Mouse (Mus musculus) layer of hippocampus, adult 6 months (tissue): ENCODE results near the gene Aspscr1. TPM values are rescaled to one million over a fixed set of nuclear protein-coding genes. Genes with fewer than 3 reads are reported as not detected.

Experiments
- long read RNA-seq, 2 experiments: library from polyadenylated mRNA; unstranded; transcript quantifications; one replicate each; pipeline ENCODE4 v2.0.0; 2019 to 2020
- microRNA-seq: library from miRNA; unstranded; fragments of <30 nt; microRNA quantifications from one replicate; pipeline ENCODE4 v1.2.0, GENCODE M21; 2020
- polyA plus RNA-seq: library from polyadenylated mRNA; unstranded; fragments of <200 nt; fragmentation: Nextera tagmentation; gene quantifications from 2 replicates; pipeline ENCODE4 v1.2.3, GENCODE M21; 2021

The Aspscr1 gene
- 44.3 and 52.2 TPM in 2 replicates for polyA plus RNA-seq
- long read RNA-seq, experiment 1, transcript Aspscr1-201 (16 exons, 1,820 nt) = major isoform, 73 of 100 reads
- long read RNA-seq, experiment 1, transcript Aspscr1-203 (15 exons, 1,690 nt) = minor isoform, 5 of 100 reads
- long read RNA-seq, experiment 1, partial matches to known transcripts = 6 of 100 reads
- long read RNA-seq, experiment 1, other reads (novel, unspliced or antisense) = 16 of 100 reads
- long read RNA-seq, experiment 2, transcript Aspscr1-203 (15 exons, 1,690 nt) = minor isoform, 28 of 377 reads
- long read RNA-seq, experiment 2, transcript Aspscr1-201 (16 exons, 1,820 nt) = major isoform, 286 of 377 reads
- long read RNA-seq, experiment 2, partial matches to known transcripts = 10 of 377 reads
- long read RNA-seq, experiment 2, other reads (novel, unspliced or antisense) = 53 of 377 reads

GRCm38 (mm10) chr11:120672687-120673593 is at the start of gene Aspscr1:
Aspscr1 (plus strand) TSS chr11:120672973.

GRCm38 (mm10) chr11:120625152-120625775 is 47.5 kb upstream of the Aspscr1 start, which contains the start of gene Sirt7:
Sirt7 (minus strand) TSS chr11:120625240.

GRCm38 (mm10) chr11:120633520-120634343 is 39.0 kb upstream of the Aspscr1 start, which contains the start of gene Mafg:
Mafg (minus strand) TSS chr11:120633600.

GRCm38 (mm10) chr11:120643601-120643987 is 29.2 kb upstream of the Aspscr1 start, which contains the start of gene Pycr1:
Pycr1 (minus strand) TSS chr11:120643769.

GRCm38 (mm10) chr11:120648001-120648476 is 24.7 kb upstream of the Aspscr1 start, which contains the start of gene Myadml2:
Myadml2 (minus strand) TSS chr11:120648158.

GRCm38 (mm10) chr11:120661076-120661460 is 11.7 kb upstream of the Aspscr1 start, which contains the start of gene Notum:
Notum (minus strand) TSS chr11:120661175.

GRCm38 (mm10) chr11:120713580-120714518 is 41.1 kb downstream of the Aspscr1 start, which contains the start of the genes Cenpx and Lrrc45:
Cenpx (minus strand) TSS chr11:120713738.
Lrrc45 (plus strand) TSS chr11:120713925.

GRCm38 (mm10) chr11:120721124-120722066 is 48.6 kb downstream of the Aspscr1 start, which contains the start of gene Rac3:
Rac3 (plus strand) TSS chr11:120721470.

GRCm38 (mm10) chr11:120727169-120727527 is 54.4 kb downstream of the Aspscr1 start, which contains the start of gene Dcxr:
Dcxr (minus strand) TSS chr11:120727281.

GRCm38 (mm10) chr11:120731858-120732680 is 59.3 kb downstream of the Aspscr1 start, which contains the start of gene Cbr2:
Cbr2 (minus strand) TSS chr11:120732114.

Small RNA genes within 50 kb of the gene (microRNA-seq; reads per million reads assigned to microRNA genes)
- gene Mir6936 = 7.5 reads per million, percentile 26 among the genes with 10 or more reads in this experiment

Other genes starting within 250 kb of the Aspscr1 start
- 5.8 and 6.1 TPM in 2 replicates for gene Nploc4, start 235.3 kb upstream of the Aspscr1 start, polyA plus RNA-seq
- gene Tspan10, start 230.3 kb upstream of the Aspscr1 start, polyA plus RNA-seq = 0.21 TPM in 1 of 2 replicates, not detected in the other
- gene Pde6g, start 219.5 kb upstream of the Aspscr1 start, polyA plus RNA-seq = 0.58 and 1.0 TPM in 2 replicates
- gene Oxld1, start 214.9 kb upstream of the Aspscr1 start, polyA plus RNA-seq = 31.7 and 34.6 TPM in 2 replicates
- gene Ccdc137, start 214.9 kb upstream of the Aspscr1 start, polyA plus RNA-seq = 29.5 and 39.5 TPM in 2 replicates
- 87.8 and 95.3 TPM in 2 replicates for gene Arl16, start 205.4 kb upstream of the Aspscr1 start, polyA plus RNA-seq
- 104 and 110 TPM in 2 replicates for gene Mrpl12, start 188.4 kb upstream of the Aspscr1 start, polyA plus RNA-seq
- gene Slc25a10, start 181.1 kb upstream of the Aspscr1 start, polyA plus RNA-seq = 13.3 and 13.5 TPM in 2 replicates
- 0.06 TPM in 1 of 2 replicates, not detected in the other for gene Gcgr, start 142.3 kb upstream of the Aspscr1 start, polyA plus RNA-seq
- gene Mcrip1, start 123.2 kb upstream of the Aspscr1 start, polyA plus RNA-seq = 224 and 238 TPM in 2 replicates
- not detected in 2 replicates for gene Ppp1r27, start 121.8 kb upstream of the Aspscr1 start, polyA plus RNA-seq
- 126 and 135 TPM in 2 replicates for gene P4hb, start 99.7 kb upstream of the Aspscr1 start, polyA plus RNA-seq
- 199 and 207 TPM in 2 replicates for gene Arhgdia, start 91.3 kb upstream of the Aspscr1 start, polyA plus RNA-seq
- gene Alyref, start 74.6 kb upstream of the Aspscr1 start, polyA plus RNA-seq = 8.1 and 9.0 TPM in 2 replicates
- 89.9 and 107 TPM in 2 replicates for gene Anapc11, start 74.6 kb upstream of the Aspscr1 start, polyA plus RNA-seq
- gene Npb, start 64.5 kb upstream of the Aspscr1 start, polyA plus RNA-seq = 2.9 and 3.2 TPM in 2 replicates
- gene Pcyt2, start 55.0 kb upstream of the Aspscr1 start, polyA plus RNA-seq = 107 and 110 TPM in 2 replicates
- 18.0 and 18.2 TPM in 2 replicates for gene Sirt7, start 47.7 kb upstream of the Aspscr1 start, polyA plus RNA-seq
- 12.7 and 13.4 TPM in 2 replicates for gene Mafg, start 39.4 kb upstream of the Aspscr1 start, polyA plus RNA-seq
- 3.6 and 4.8 TPM in 2 replicates for gene Pycr1, start 29.2 kb upstream of the Aspscr1 start, polyA plus RNA-seq
- 3.6 and 4.0 TPM in 2 replicates for gene Myadml2, start 24.8 kb upstream of the Aspscr1 start, polyA plus RNA-seq
- gene Notum, start 11.8 kb upstream of the Aspscr1 start, polyA plus RNA-seq = 0.49 and 1.1 TPM in 2 replicates
- gene Cenpx, start 40.8 kb downstream of the Aspscr1 start, polyA plus RNA-seq = 64.8 and 72.5 TPM in 2 replicates
- gene Lrrc45, start 41.0 kb downstream of the Aspscr1 start, polyA plus RNA-seq = 5.4 and 6.0 TPM in 2 replicates
- gene Rac3, start 48.5 kb downstream of the Aspscr1 start, polyA plus RNA-seq = 40.8 and 52.4 TPM in 2 replicates
- 31.5 TPM in 2 replicates for gene Dcxr, start 54.3 kb downstream of the Aspscr1 start, polyA plus RNA-seq
- 0.85 and 1.5 TPM in 2 replicates for gene Cbr2, start 59.1 kb downstream of the Aspscr1 start, polyA plus RNA-seq
- gene Hmga1b, start 89.8 kb downstream of the Aspscr1 start, polyA plus RNA-seq = 0.48 and 1.6 TPM in 2 replicates
- 47.1 and 63.6 TPM in 2 replicates for gene Rfng, start 111.2 kb downstream of the Aspscr1 start, polyA plus RNA-seq
- 257 and 261 TPM in 2 replicates for gene Gps1, start 111.3 kb downstream of the Aspscr1 start, polyA plus RNA-seq
- gene Dus1l, start 123.4 kb downstream of the Aspscr1 start, polyA plus RNA-seq = 35.9 and 39.6 TPM in 2 replicates
- gene Fasn, start 151.6 kb downstream of the Aspscr1 start, polyA plus RNA-seq = 45.4 and 45.9 TPM in 2 replicates